Mouse (Mus musculus) liver, postnatal 0 days (tissue): ENCODE results near the gene Zfp119a. TPM values are rescaled to one million over a fixed set of nuclear protein-coding genes. Genes with fewer than 3 reads are reported as not detected.
A peak's percentile ranks its signal among the peaks of the same experiment; 100 is the strongest.
"Not testable (repeated sequence)": the region's sequence is repeated elsewhere in the genome, so short reads cannot be mapped to it uniquely, and the experiment has no call there.

Experiments
- ATAC-seq: fragments of 200-750 bp; cut with Nextera tagmentation; 2 replicates; pipeline ENCODE4 v1.8.0; 2017; ENCODE audit warnings: mild to moderate bottlenecking, moderate library complexity
- DNase-seq: peaks from one replicate; pipeline ENCODE4 v3.0.0-alpha.2; 2016
- H3K27ac ChIP-seq: fragments of 300-500 bp; sonication (generic); 2 replicates; pipeline ENCODE4 v1.5.1; 2014; ENCODE audit warnings: antibody characterized with exemption, moderate library complexity, mild to moderate bottlenecking, low read depth
- H3K27me3 ChIP-seq: fragments of 300-500 bp; sonication (generic); 2 replicates; pipeline ENCODE4 v1.6.1; 2014; ENCODE audit warnings: low read length, control low read depth, mixed read lengths; ENCODE audit not compliant: insufficient read depth
- H3K36me3 ChIP-seq: fragments of 300-500 bp; sonication (generic); replicated peaks from 2 replicates; pipeline ENCODE4 v1.6.1; 2014; ENCODE audit warnings: mild to moderate bottlenecking, control low read depth, low read length, moderate library complexity, mixed read lengths; ENCODE audit not compliant: insufficient read depth
- H3K4me1 ChIP-seq: fragments of 300-500 bp; sonication (generic); 2 replicates; pipeline ENCODE4 v1.6.1; 2014; ENCODE audit warnings: antibody characterized with exemption, mild to moderate bottlenecking, control low read depth; ENCODE audit not compliant: insufficient read depth
- H3K4me2 ChIP-seq: fragments of 300-500 bp; sonication (generic); 2 replicates; pipeline ENCODE4 v1.6.1; 2014; ENCODE audit warnings: low read depth, mild to moderate bottlenecking, low read length, moderate library complexity, mixed read lengths
- H3K4me3 ChIP-seq: fragments of 300-500 bp; sonication (generic); 2 replicates; pipeline ENCODE4 v1.5.1; 2014; ENCODE audit warnings: low read depth, low read length
- H3K9ac ChIP-seq: fragments of 300-500 bp; sonication (generic); replicated peaks from 2 replicates; pipeline ENCODE4 v1.6.1; 2014; ENCODE audit warnings: mild to moderate bottlenecking, moderate library complexity
- H3K9me3 ChIP-seq: fragments of 300-500 bp; sonication (generic); 2 replicates; pipeline ENCODE4 v1.6.1; 2016; ENCODE audit warnings: mild to moderate bottlenecking, control low read depth, low read length, mixed read lengths
- CTCF ChIP-seq: sonication (generic); IDR thresholded peaks from 2 replicates; pipeline ENCODE4 v1.5.1; 2016; ENCODE audit warnings: antibody characterized with exemption, low read depth
- EP300 ChIP-seq: IDR thresholded peaks from 2 replicates; pipeline ENCODE4 v1.6.1; 2016; ENCODE audit warnings: antibody characterized with exemption, low read depth, mild to moderate bottlenecking
- WGBS: fragments of 180-500 bp; shearing (Covaris S2); extraction: QIAGEN DNeasy Blood & Tissue Kit; methylation state at CpG from one replicate; pipeline ENCODE4 v1.1.7; 2014; ENCODE audit not compliant: insufficient replicate concordance; 5-methylcytosine and 5-hydroxymethylcytosine counted together
- polyA plus RNA-seq: library from polyadenylated mRNA; unstranded; fragments of >200 nt; fragmentation: Nextera tagmentation; extraction: Ambion mirVana; gene quantifications from 2 replicates; pipeline ENCODE4 v1.2.1, GENCODE M21; 2015

The Zfp119a gene
- 3.0 and 4.5 TPM in 2 replicates for polyA plus RNA-seq

- 2% methylated on average over 27 of the region's 53 CpGs for WGBS
- peak within 1 kb of the TSS; percentile 75 for H3K4me2 ChIP-seq
Measured at GRCm38 (mm10) chr17:55878636-55879369, at the start of gene Zfp119a. Gene Zfp119a (minus strand): TSS chr17:55878930.

GRCm38 (mm10) chr17:55906669-55907068 is 27.9 kb upstream of the Zfp119a start:
- TF ChIP-seq CTCF (no peak), EP300 (no peak)
- no peaks in the 10 kb centered on the region for H3K36me3 ChIP-seq
- 0 out of 2 replicates have a peak overlapping the region, but pooled peaks have one; percentile 32 for H3K27ac ChIP-seq
- DNase-seq, result no peak
- H3K4me3 ChIP-seq, result no peak overlapping the region
- peaks cover 4% of the 10 kb centered on the region; the same call in 1 of the 2 replicates for H3K4me1 ChIP-seq
- H3K4me2 ChIP-seq, result no peak overlapping the region
- no peaks in the 10 kb centered on the region for H3K9me3 ChIP-seq
- H3K9ac ChIP-seq, result no peak overlapping the region
- ATAC-seq, result peak; percentile 80
- H3K27me3 ChIP-seq, result no peaks in the 10 kb centered on the region

More at GRCm38 (mm10) chr17:55878636-55879369, at the start of gene Zfp119a:
- peak within 1 kb of the TSS; percentile 65 for H3K9ac ChIP-seq
- not testable (repeated sequence) for H3K36me3 ChIP-seq, H3K9me3 ChIP-seq, H3K27me3 ChIP-seq
- peak within 1 kb of the TSS; percentile 58 for H3K4me3 ChIP-seq
- H3K27ac ChIP-seq, result peak within 1 kb of the TSS; percentile 86
- ATAC-seq (peak; percentile 97), DNase-seq (peak; percentile 81)
- peaks cover 11% of the 10 kb centered on the region for H3K4me1 ChIP-seq

GRCm38 (mm10) chr17:55904131-55904530 is 25.4 kb upstream of the Zfp119a start:
- peak overlapping the region; percentile 22; the same call in 1 of the 2 replicates for H3K4me2 ChIP-seq
- no peaks in the 10 kb centered on the region for H3K9me3 ChIP-seq
- DNase-seq (no peak), ATAC-seq (peak; percentile 60)
- H3K4me3 ChIP-seq, result no peak overlapping the region
- H3K27ac ChIP-seq, result peak overlapping the region; percentile 55
- WGBS, result 53% methylated on average over 6 of the region's 6 CpGs
- H3K4me1 ChIP-seq, result peaks cover 4% of the 10 kb centered on the region; the same call in 1 of the 2 replicates
- no peak overlapping the region for H3K9ac ChIP-seq
- no peaks in the 10 kb centered on the region for H3K36me3 ChIP-seq
- no peak for TF ChIP-seq CTCF
- no peak for TF ChIP-seq EP300
- no peaks in the 10 kb centered on the region for H3K27me3 ChIP-seq

- H3K27me3 ChIP-seq, result no peaks in the 10 kb centered on the region
- ATAC-seq, result peak; percentile 69
- no peak overlapping the region for H3K4me3 ChIP-seq
- H3K9ac ChIP-seq, result no peak overlapping the region
- H3K9me3 ChIP-seq, result no peaks in the 10 kb centered on the region
- H3K36me3 ChIP-seq, result no peaks in the 10 kb centered on the region
- peak overlapping the region; percentile 55 for H3K27ac ChIP-seq
- H3K4me2 ChIP-seq, result no peak overlapping the region
- TF ChIP-seq CTCF (no peak), EP300 (no peak)
- H3K4me1 ChIP-seq, result peaks cover 4% of the 10 kb centered on the region; the same call in 1 of the 2 replicates
- no peak for DNase-seq
- 58% methylated on average over 1 of the region's 1 CpGs for WGBS
Measured at GRCm38 (mm10) chr17:55903687-55904086, 25.0 kb upstream of the Zfp119a start.

- Histone ChIP-seq H3K36me3 (no peaks in the 10 kb centered on the region), H3K27me3 (no peaks in the 10 kb centered on the region), H3K9ac (no peak overlapping the region), H3K9me3 (no peaks in the 10 kb centered on the region), H3K4me1 (peaks cover 4% of the 10 kb centered on the region; the same call in 1 of the 2 replicates), H3K4me2 (no peak overlapping the region), H3K27ac (no peak overlapping the region; the same call in 1 of the 2 replicates), H3K4me3 (no peak overlapping the region)
- ATAC-seq (no peak), DNase-seq (no peak)
- 42% methylated on average over 2 of the region's 2 CpGs for WGBS
- TF ChIP-seq CTCF (no peak), EP300 (no peak)
Measured at GRCm38 (mm10) chr17:55903087-55903486, 24.4 kb upstream of the Zfp119a start.

GRCm38 (mm10) chr17:55892406-55892955 is 13.8 kb upstream of the Zfp119a start:
- H3K4me1 ChIP-seq, H3K9me3 ChIP-seq, DNase-seq, ATAC-seq, H3K36me3 ChIP-seq, H3K27me3 ChIP-seq: not testable (repeated sequence)
- H3K4me2 ChIP-seq, result peak overlapping the region; percentile 66
- peak overlapping the region; percentile 90 for H3K27ac ChIP-seq
- H3K4me3 ChIP-seq, result peak overlapping the region; percentile 60
- 6% methylated on average over 6 of the region's 8 CpGs for WGBS
- peak overlapping the region; percentile 75; the same call in 1 of the 2 replicates for H3K9ac ChIP-seq
